Mouse (Mus musculus) thymus, adult 2 months (tissue): ENCODE measurements at regions not wholly inside any gene's neighbourhood (a gene's known extent, or its start where the extent isn't known, plus 50 kb on each side); places are given as distances from the start of the nearest gene placed in this dataset.

ENCODE experiments used
- DNase-seq: peaks from one replicate; pipeline ENCODE4 v3.0.0; 2021
- H3K27ac ChIP-seq: fragments of 200-500 bp; 2 replicates; pipeline ENCODE4 v1.5.1; 2012; ENCODE audit warnings: low read length, control low read depth; ENCODE audit not compliant: control insufficient read depth, insufficient read depth
- H3K27me3 ChIP-seq: fragments of 200-500 bp; 2 replicates; pipeline ENCODE4 v1.6.1; 2012; ENCODE audit warnings: mild to moderate bottlenecking, low read length, moderate library complexity, mixed read lengths; ENCODE audit not compliant: control insufficient read depth, insufficient read depth
- H3K36me3 ChIP-seq: fragments of 200-500 bp; 2 replicates; pipeline ENCODE4 v1.6.1; 2012; ENCODE audit warnings: mild to moderate bottlenecking, low read length, moderate library complexity; ENCODE audit not compliant: control insufficient read depth, insufficient read depth
- H3K4me1 ChIP-seq: fragments of 200-500 bp; replicated peaks from 2 replicates; pipeline ENCODE4 v1.6.1; 2012; ENCODE audit warnings: low read length; ENCODE audit not compliant: control insufficient read depth, insufficient read depth
- H3K4me3 ChIP-seq: fragments of 200-500 bp; 2 replicates; pipeline ENCODE4 v1.5.1; 2012; ENCODE audit warnings: mild to moderate bottlenecking, low read length, control low read depth, moderate library complexity; ENCODE audit not compliant: control insufficient read depth, insufficient read depth
- CTCF ChIP-seq: fragments of 200-500 bp; IDR thresholded peaks from 2 replicates; pipeline ENCODE4 v1.5.1; 2012; ENCODE audit warnings: mild to moderate bottlenecking, control low read depth, low read length, moderate library complexity, borderline replicate concordance; ENCODE audit not compliant: control insufficient read depth, poor library complexity, insufficient read depth; ENCODE audit errors: extremely low read depth
- POLR2A ChIP-seq: fragments of 200-500 bp; IDR thresholded peaks from 2 replicates; pipeline ENCODE4 v1.6.1; 2012; ENCODE audit warnings: mild to moderate bottlenecking, low read length, control low read depth, moderate library complexity; ENCODE audit not compliant: control insufficient read depth, poor library complexity, insufficient read depth; ENCODE audit errors: extremely low read depth
- WGBS: fragments of 180-500 bp; shearing (Covaris S2); methylation state at CpG from one replicate; pipeline ENCODE4 v1.1.7; 2018; 5-methylcytosine and 5-hydroxymethylcytosine counted together

- no peaks in the 10 kb centered on the region for H3K36me3 ChIP-seq
- no peak for TF ChIP-seq CTCF
- 57% methylated on average over 13 of the region's 13 CpGs for WGBS
- no peaks in the 10 kb centered on the region for H3K4me1 ChIP-seq
- no peak for DNase-seq
- no peak overlapping the region for H3K27ac ChIP-seq
- H3K4me3 ChIP-seq: no peak overlapping the region
- H3K27me3 ChIP-seq: no peaks in the 10 kb centered on the region
Observed at GRCm38 (mm10) chr8:92136413-92136812, 221.0 kb upstream of the Irx5 start.

- TF ChIP-seq CTCF (no peak), POLR2A (no peak)
- H3K4me1 ChIP-seq: no peaks in the 10 kb centered on the region
- no peaks in the 10 kb centered on the region for H3K27me3 ChIP-seq
- H3K27ac ChIP-seq: no peak overlapping the region
- no peak overlapping the region for H3K4me3 ChIP-seq
- H3K36me3 ChIP-seq: no peaks in the 10 kb centered on the region
- no peak for DNase-seq
- 82% methylated on average over 5 of the region's 5 CpGs for WGBS
Observed at GRCm38 (mm10) chr8:92134434-92134833, 223.0 kb upstream of the Irx5 start.

GRCm38 (mm10) chr8:92133484-92134406 lies 223.7 kb upstream of the Irx5 start:
- Histone ChIP-seq H3K27me3 (no peaks in the 10 kb centered on the region), H3K4me3 (no peak overlapping the region), H3K27ac (no peak overlapping the region), H3K36me3 (no peaks in the 10 kb centered on the region), H3K4me1 (no peaks in the 10 kb centered on the region)
- TF ChIP-seq POLR2A (no peak), CTCF (no peak)
- WGBS: 86% methylated on average over 24 of the region's 24 CpGs
- DNase-seq: no peak

GRCm38 (mm10) chr8:92132949-92133348 lies 224.5 kb upstream of the Irx5 start:
- H3K27ac ChIP-seq: no peak overlapping the region
- H3K36me3 ChIP-seq: no peaks in the 10 kb centered on the region
- H3K4me1 ChIP-seq: no peaks in the 10 kb centered on the region
- DNase-seq: no peak
- H3K27me3 ChIP-seq: no peaks in the 10 kb centered on the region
- TF ChIP-seq CTCF (no peak), POLR2A (no peak)
- H3K4me3 ChIP-seq: no peak overlapping the region
- 94% methylated on average over 4 of the region's 4 CpGs for WGBS

- Histone ChIP-seq H3K36me3 (no peaks in the 10 kb centered on the region), H3K4me3 (no peak overlapping the region), H3K27me3 (no peaks in the 10 kb centered on the region), H3K27ac (no peak overlapping the region), H3K4me1 (no peaks in the 10 kb centered on the region)
- TF ChIP-seq CTCF (no peak), POLR2A (no peak)
- no peak for DNase-seq
- WGBS: 97% methylated on average over 5 of the region's 5 CpGs
Observed at GRCm38 (mm10) chr8:92132526-92132925, 224.9 kb upstream of the Irx5 start.

GRCm38 (mm10) chr8:92130025-92130557 lies 227.3 kb upstream of the Irx5 start:
- no peak for TF ChIP-seq POLR2A
- no peak for TF ChIP-seq CTCF
- 90% methylated on average over 8 of the region's 8 CpGs for WGBS
- no peak overlapping the region for H3K27ac ChIP-seq
- no peaks in the 10 kb centered on the region for H3K27me3 ChIP-seq
- H3K36me3 ChIP-seq: no peaks in the 10 kb centered on the region
- no peaks in the 10 kb centered on the region for H3K4me1 ChIP-seq
- no peak overlapping the region for H3K4me3 ChIP-seq
- DNase-seq: no peak
